In genomic region chr2:92125330-92125729, GRCm38 (mm10) we compare ENCODE assay signal across 23 mouse cellular contexts. TPM values are rescaled to one million over a fixed set of nuclear protein-coding genes. Genes with fewer than 3 reads are reported as not detected.
DNase-seq lines count a peak whose midpoint lies in the region; ATAC-seq and TF ChIP-seq lines count a peak whose summit lies in the region.
"Had no signal": no experiment of that assay in that cellular context is flagged by ENCODE, and none has a peak within 500 bp of the region (broad histone marks: within the 10 kb centered on the region; RNA-seq: fewer than 3 reads in every experiment).

No protein-coding gene starts in this region.

- peak overlapping the region in 1 of 2 experiments; percentile 34; a peak in 3 of 4 replicates for H3K4me3 ChIP-seq in MEL (ENCODE audit: control insufficient read depth in 1 of 2, insufficient read depth in 1 of 2, low read depth in 2 of 2, low read length in 2 of 2)

- DNase-seq in MEL (ENCODE audit: low read depth, low spot score) (peak; percentile 66), MEL-GATA-1-ER (ENCODE audit: extremely low read depth, low read depth) (peak; percentile 52)
- DNase-seq in lung, adult 18-20 months = no peak
- no peak for DNase-seq in frontal cortex, postnatal 25 days (ENCODE audit: low spot score in 2 of 2)
- no peak for DNase-seq in testis, postnatal 10 days (ENCODE audit: low spot score)
- DNase-seq in layer of hippocampus, postnatal 36 days = no peak
- DNase-seq: adrenal gland, adult 2 months; adrenal gland, adult 8-10 months; adrenal gland, postnatal 10 days; adrenal gland, postnatal 14 days; adrenal gland, postnatal 25 days; adrenal gland, postnatal 36 days; B cell, adult 2 months; cerebellum, adult 11 months; cerebellum, adult 11-12 months; cerebellum, adult 18-20 months; cerebellum, adult 2 months had no signal

- no peak overlapping the region for H3K9ac ChIP-seq in MEL (ENCODE audit: control insufficient read depth, low read depth, low read length, poor library complexity, severe bottlenecking)

- peak in 1 of 2 experiments; percentile 23; a peak in 2 of 4 replicates for TF ChIP-seq EP300 in MEL (IDR thresholded peaks at IDR 0.05; ENCODE audit: low read depth in 1 of 2, low read length in 2 of 2)

- TF ChIP-seq CTCF in MEL (IDR thresholded peaks at IDR 0.05 in 2 of 3, conservative IDR thresholded peaks at IDR 0.05 in 1 of 3; ENCODE audit: control insufficient read depth in 1 of 3, insufficient read depth in 1 of 3, low read depth in 2 of 3, low read length in 3 of 3, poor library complexity in 1 of 3, severe bottlenecking in 1 of 3) = no peak

- peak; percentile 59; the same call in 1 of the 2 replicates for ATAC-seq in granulocyte monocyte progenitor cell, adult 5-6 weeks (replicated peaks; ENCODE audit: poor library complexity, severe bottlenecking)
- peak; percentile 72; the same call in 1 of the 2 replicates for ATAC-seq in megakaryocyte, adult 5-6 weeks (ENCODE audit: poor library complexity, severe bottlenecking)
- ATAC-seq: activated CD4-positive, CD25-positive, alpha-beta regulatory T cell, adult 4 months; CD4-positive, CD25-positive, alpha-beta regulatory T cell, adult 4 months; Patski had no signal

- H3K27me3 ChIP-seq in MEL (ENCODE audit: control insufficient read depth in 1 of 2, insufficient read depth in 2 of 2, low read length in 2 of 2) = 0 out of 4 replicates have a peak, but pooled peaks cover 0 to 2% of the 10 kb centered on the region in 2 experiments

- no peak for TF ChIP-seq RAD21 in MEL (IDR thresholded peaks at IDR 0.05; ENCODE audit: low read depth, low read length)

- H3K9me3 ChIP-seq in MEL (replicated peaks; ENCODE audit: insufficient read depth, low read length) = no peaks in the 10 kb centered on the region
- H3K9me3 ChIP-seq: G1E had no signal

- no peak for TF ChIP-seq POLR2A in MEL (IDR thresholded peaks at IDR 0.05; ENCODE audit: control insufficient read depth in 1 of 2, insufficient read depth in 1 of 2, low read depth in 1 of 2, low read length in 2 of 2, poor library complexity in 1 of 2)

- peak overlapping the region; percentile 22 for H3K27ac ChIP-seq in MEL (ENCODE audit: control insufficient read depth, low read depth, low read length)

- H3K36me3 ChIP-seq in MEL (ENCODE audit: control insufficient read depth in 1 of 2, insufficient read depth in 2 of 2, low read length in 2 of 2) = no peaks in the 10 kb centered on the region
- H3K36me3 ChIP-seq: G1E had no signal

- peaks cover 0 to 12% of the 10 kb centered on the region in 2 experiments; a peak in 2 of 4 replicates for H3K4me1 ChIP-seq in MEL (ENCODE audit: control insufficient read depth in 1 of 2, insufficient read depth in 2 of 2, low read length in 2 of 2)

- no peaks in the 10 kb centered on the region for H3K79me2 ChIP-seq in MEL (ENCODE audit: control insufficient read depth, insufficient read depth, low read length, poor library complexity)

TF ChIP-seq in MEL, 35 proteins besides CTCF, POLR2A, EP300 and RAD21:
- TF ChIP-seq MYC (IDR thresholded peaks at IDR 0.05; ENCODE audit: low read depth, low read length) = no peak
- no peak for TF ChIP-seq USF1 (IDR thresholded peaks at IDR 0.05; ENCODE audit: low read depth, low read length)
- TF ChIP-seq RCOR1 (IDR thresholded peaks at IDR 0.05; ENCODE audit: low read depth, low read length) = peak; percentile 51; the same call in 1 of the 2 replicates
- TF ChIP-seq HCFC1 (IDR thresholded peaks at IDR 0.05; ENCODE audit: low read depth, low read length) = no peak
- TF ChIP-seq MAZ (IDR thresholded peaks at IDR 0.05; ENCODE audit: low read depth, low read length) = no peak
- no peak for TF ChIP-seq TCF12 (IDR thresholded peaks at IDR 0.05; ENCODE audit: low read depth, low read length)
- TF ChIP-seq ELF1 (IDR thresholded peaks at IDR 0.05; ENCODE audit: low read depth, low read length) = peak; percentile 27; the same call in 1 of the 2 replicates
- TF ChIP-seq MAX (IDR thresholded peaks at IDR 0.05; ENCODE audit: low read length) = peak; percentile 58; the same call in 1 of the 2 replicates
- peak; percentile 65 for TF ChIP-seq GATA1 (IDR thresholded peaks at IDR 0.05; ENCODE audit: low read depth, low read length)

RNA-seq across cellular contexts. Expression of gene Phf21a, which starts 32.4 kb away (rescaled TPM):
- total RNA-seq in MEL (2012; rRNA removed) = 4.7 and 5.1 TPM in 2 replicates
- 100 to 1,000 TPM in 1 of 2 experiments, 10 to 100 TPM in 1; 15.6 to 245 TPM for polyA plus RNA-seq in MEL (2012; ENCODE audit: insufficient read depth in 1 of 2, insufficient read length in 2 of 2, low read depth in 1 of 2, low replicate concordance in 2 of 2, missing spikeins in 1 of 2)
- 28.5 and 69.2 TPM in 2 replicates for total RNA-seq in granulocyte monocyte progenitor cell, adult 5-6 weeks (2014; fragmentation: Nextera tagmentation)
- total RNA-seq in granulocyte monocyte progenitor cell, adult 5-6 weeks (2017) = 25.9 and 33.4 TPM in 2 replicates
- 66.8 and 81.2 TPM in 2 replicates for total RNA-seq in megakaryocyte, adult 5-6 weeks (2015)
- total RNA-seq in megakaryocyte, adult 5-6 weeks (2017) = 48.8 and 74.2 TPM in 2 replicates
- total RNA-seq in layer of hippocampus, postnatal 36 days (2021) = 100 to 1,000 TPM; 136 to 142 TPM

Comparison
In these comparisons a context has a peak if more than half of its experiments do, and no peak if none do; other contexts are left out.
1. DNase-seq: peak in MEL (single experiment) and MEL-GATA-1-ER (single experiment); none in lung, adult 18-20 months (0 of 2), frontal cortex, postnatal 25 days (0 of 2), testis, postnatal 10 days (single experiment) and layer of hippocampus, postnatal 36 days (0 of 2).